Mouse (Mus musculus): Measurements from ENCODE around the gene Bend6. TPM values are rescaled to one million over a fixed set of nuclear protein-coding genes. Genes with fewer than 3 reads are reported as not detected.

Bend6 gene
- total RNA-seq, 2 experiments from 2014 or later = 2.2 to 2.7 TPM

DNA sequence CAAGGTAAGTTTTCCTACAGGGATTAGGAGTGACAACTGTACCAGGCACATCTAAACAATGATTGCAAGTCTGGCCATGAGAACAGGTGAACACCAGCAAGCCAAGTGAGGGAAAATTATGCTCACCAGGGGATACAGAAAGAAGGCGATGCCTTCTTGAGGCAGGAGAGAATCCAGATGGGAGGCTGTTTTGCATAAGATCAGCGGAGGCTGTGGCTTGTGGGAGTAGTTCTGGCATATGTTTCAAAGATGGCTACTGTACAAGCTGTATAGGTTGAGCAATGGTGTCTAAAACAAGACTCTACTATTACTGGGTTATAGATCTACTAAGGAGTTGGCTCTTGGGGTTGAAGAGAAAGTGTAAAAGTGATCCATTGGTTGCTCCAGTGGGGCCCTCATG, 89.7 kb downstream of the Bend6 start:
- intact Hi-C loops (cut with DNase I) = no loop called here
- no peak for DNase-seq

DNA sequence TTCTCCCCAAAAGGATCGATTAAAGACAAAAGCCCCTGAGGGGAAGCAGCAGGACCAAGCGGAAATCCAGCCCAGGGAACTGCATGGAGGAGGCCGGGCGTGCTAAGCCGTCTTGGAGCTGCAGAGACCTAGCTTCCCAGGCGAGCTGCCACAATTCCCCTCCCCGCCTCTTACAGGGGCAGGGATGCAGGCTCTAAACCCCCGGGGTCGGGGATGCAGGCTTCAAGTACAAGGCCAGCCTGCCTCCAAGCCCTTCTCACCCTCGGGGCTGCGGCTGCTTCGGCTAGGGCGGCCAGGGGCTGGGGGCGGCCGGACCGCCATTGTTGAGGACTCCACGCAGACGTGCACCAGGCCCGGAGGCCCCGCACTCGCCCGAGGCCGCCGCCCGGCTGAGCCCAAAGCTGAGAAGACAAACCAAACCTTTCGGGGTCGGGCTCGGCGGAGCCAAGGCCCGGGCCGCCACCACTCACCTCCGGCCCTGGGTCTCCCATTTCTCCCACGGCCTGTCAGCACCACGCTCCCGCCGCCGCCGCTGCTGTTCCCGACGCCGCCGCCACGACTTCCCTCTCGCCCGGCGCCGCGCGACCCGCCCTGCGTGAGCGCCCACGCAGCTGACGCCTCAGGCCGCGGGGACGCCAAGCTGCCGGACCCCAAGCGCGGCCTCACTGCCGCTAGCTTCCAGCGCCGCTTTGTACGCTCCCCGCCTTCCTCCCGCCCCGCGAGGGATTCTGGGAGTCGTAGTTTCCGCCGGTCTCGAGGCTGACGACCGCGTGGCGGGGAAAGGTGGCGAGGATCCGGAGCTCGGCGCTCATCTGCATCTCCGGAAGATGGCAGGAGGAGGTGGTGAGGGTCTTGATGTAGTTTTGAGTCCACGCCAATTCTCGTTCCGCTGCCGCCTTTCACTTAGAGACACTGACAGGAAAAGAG, 93.5 kb downstream of the Bend6 start, which contains the start of gene Zfp451:
Zfp451 (minus strand) TSS at position 728 of the 927 bp plus-strand sequence.
- DNase-seq = peak; percentile 92 to 93
- intact Hi-C loops (cut with DNase I) = loop anchor here (5.0 kb wide), 1 partner anchor 57 kb away; the partner anchor contains the start of gene Bag2

DNA sequence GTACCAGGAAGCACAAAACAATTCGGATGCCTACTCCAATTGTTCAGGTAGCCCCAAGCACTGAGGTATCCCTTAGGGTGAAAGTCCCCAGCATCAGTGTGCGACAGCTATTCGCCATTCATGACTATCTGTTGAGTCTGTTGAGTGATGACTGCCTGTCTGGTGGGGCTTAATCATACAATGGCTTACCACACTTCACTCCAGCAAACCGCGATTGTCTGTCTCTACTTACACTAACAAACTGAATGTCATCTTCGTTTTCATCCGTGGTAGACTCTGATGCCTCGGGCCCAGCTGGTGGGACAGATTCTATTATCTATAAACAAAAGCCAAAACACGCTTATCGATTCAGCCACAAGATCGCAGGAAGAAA, 94.1 kb downstream of the Bend6 start:
- intact Hi-C loops (cut with DNase I) = loop anchor here (5.0 kb wide), 1 partner anchor 56 kb away; the partner anchor contains the start of gene Bag2
- DNase-seq = peak in 1 of 2 experiments; percentile 5

DNA sequence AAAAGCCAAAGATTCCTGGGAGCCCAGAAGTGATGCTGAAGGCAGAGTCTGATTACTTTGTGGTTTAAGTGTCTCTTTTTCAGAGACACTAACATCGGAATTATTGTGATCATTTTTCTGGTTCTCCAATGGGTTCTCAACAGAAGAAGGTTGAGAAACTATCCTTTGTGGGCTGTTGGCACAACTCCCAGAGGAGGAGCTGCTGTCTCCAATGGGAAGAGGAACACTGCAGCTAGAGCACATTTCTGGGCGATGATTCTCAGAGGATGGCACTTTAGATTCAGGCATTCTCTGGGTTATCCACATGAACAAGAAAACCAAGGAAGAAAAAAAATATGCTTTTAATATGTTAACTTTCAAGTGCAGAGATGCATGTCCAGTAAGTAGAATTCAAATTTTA, 104.3 kb downstream of the Bend6 start:
- intact Hi-C loops (cut with DNase I) = no loop called here
- DNase-seq = no peak

Other genes with a start within 250 kb of the Bend6 start
- gene Prim2, start 238.0 kb downstream of the Bend6 start, total RNA-seq (2021) = 1 to 10 TPM; 2.9 to 4.3 TPM
- 10 to 100 TPM; 10.8 to 11.5 TPM for gene Rab23, start 187.9 kb downstream of the Bend6 start, total RNA-seq (2021)
- gene Bag2, start 150.0 kb downstream of the Bend6 start, total RNA-seq (2021) = 10 to 100 TPM; 31.5 to 37.6 TPM
- gene Zfp451, start 93.2 kb downstream of the Bend6 start, total RNA-seq (2021) = 10 to 100 TPM; 16.3 to 19.4 TPM
- 100 to 1,000 TPM; 317 TPM for gene Dst, start 409 bp upstream of the Bend6 start, total RNA-seq (2021)

All from heart, postnatal 14 days (tissue).